Mouse (Mus musculus) induced T-regulatory cell, adult 2 months (primary cell): Measurements from ENCODE around the gene Mptx2.
"Not testable (repeated sequence)": the region's sequence is repeated elsewhere in the genome, so short reads cannot be mapped to it uniquely, and the experiment has no call there.

Experiments
- DNase-seq: peaks from one replicate; pipeline ENCODE4 v3.0.0-alpha.2; 2012; ENCODE audit warnings: low read depth

Gene Mptx2

GRCm38 (mm10) chr1:173277677-173278076 is at the start of gene Mptx2:
TSS of gene Mptx2 (minus strand) at chr1:173277777.
- no peak for DNase-seq

GRCm38 (mm10) chr1:173326552-173326951 is 49.0 kb upstream of the Mptx2 start:
- no peak for DNase-seq

GRCm38 (mm10) chr1:173325395-173325794 is 47.8 kb upstream of the Mptx2 start:
- DNase-seq = no peak

- DNase-seq = no peak
Measured at GRCm38 (mm10) chr1:173324961-173325360, 47.4 kb upstream of the Mptx2 start.

- peak; percentile 38 for DNase-seq
Measured at GRCm38 (mm10) chr1:173323839-173324585, 46.4 kb upstream of the Mptx2 start.

GRCm38 (mm10) chr1:173322249-173322627 is 44.7 kb upstream of the Mptx2 start:
- no peak for DNase-seq

- no peak for DNase-seq
Measured at GRCm38 (mm10) chr1:173321593-173322248, 44.1 kb upstream of the Mptx2 start.

DNA sequence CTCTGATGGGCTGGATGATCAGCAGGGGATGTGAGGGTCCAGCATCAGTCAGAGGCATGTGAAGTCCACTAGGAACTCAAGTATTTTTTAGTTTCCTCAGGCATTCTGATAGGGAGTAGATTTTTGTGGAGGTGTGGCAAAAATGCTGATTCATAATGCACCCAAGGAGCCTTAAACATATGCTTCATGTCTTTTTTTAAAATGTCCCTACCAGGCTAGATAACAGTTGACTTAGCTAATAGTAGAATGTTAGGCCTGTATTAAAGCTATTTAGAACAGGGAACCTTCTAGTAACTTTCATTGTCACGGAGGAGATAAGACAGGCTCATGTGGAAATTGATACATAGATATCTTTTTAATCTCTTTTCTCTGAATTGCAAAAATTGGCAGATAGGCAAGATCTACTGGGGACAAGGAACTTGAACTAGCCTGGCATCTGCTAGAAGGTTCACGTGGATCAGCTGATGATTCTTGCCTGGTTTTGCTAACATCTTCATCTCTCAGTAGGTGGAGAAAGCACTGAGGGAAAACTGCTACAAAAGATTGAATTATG is 40.4 kb upstream of the Mptx2 start:
- no peak for DNase-seq

DNA sequence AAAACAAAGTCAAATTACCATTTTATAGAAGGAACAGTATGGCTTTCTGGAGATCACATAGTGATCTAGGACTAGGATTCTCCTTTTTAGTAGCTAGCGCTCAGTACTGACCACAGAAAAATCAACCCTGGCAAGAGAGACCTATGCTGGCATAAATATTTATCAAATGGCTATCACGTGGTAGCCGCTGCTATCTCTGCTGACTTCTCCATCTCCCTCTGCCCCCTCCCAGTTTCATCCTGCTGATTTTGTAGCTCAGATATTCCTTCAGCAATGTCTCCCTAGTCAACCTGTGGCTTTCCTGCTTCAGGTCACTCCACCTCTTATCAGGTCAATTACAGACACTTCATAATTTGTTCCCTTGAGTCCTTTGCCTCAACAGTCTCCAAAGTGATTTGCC is 38.1 kb upstream of the Mptx2 start:
- DNase-seq = no peak

DNA sequence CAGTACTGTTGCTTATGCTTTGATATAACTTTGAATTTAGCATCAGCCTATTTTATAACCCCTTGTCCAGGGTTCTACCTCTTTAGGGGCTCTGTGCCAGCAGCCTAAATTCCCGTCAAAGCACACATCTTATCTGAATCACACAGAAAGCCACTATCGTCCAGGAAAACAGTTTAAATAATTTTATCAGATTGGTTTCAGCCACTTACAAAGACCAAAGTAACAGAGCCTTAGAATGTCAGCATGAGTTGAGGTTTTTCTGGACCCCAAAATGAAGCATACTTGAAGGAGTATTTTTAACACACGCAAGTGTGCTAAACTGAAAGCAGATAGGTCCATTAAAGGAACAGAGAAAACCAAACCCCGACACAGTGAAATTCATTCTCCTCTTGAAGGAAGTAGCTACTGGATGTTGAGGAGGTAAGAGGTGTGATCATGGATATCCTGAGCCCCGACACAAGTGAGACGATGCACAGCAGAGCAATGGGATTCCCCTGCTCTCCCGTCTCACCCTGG is 36.0 kb upstream of the Mptx2 start:
- not testable (repeated sequence) for DNase-seq

DNA sequence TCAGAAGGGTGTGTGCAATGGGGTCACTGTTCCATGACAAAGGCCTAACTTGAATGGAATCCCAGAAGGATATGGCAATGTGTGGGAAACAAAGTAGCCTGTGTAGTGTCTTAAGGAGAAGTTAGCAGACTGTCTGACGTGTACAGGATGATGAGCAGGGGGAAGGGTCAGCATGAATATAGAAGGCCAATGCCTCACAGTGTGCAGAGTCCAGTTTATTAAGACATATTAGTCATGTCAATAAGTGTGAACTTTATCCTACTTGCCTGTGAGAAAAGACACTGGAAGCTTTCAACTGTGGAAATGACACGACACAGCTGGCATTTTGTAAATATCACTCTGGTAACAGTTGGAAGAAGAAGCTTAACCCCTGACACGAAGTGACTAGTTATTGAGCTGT is 25.2 kb upstream of the Mptx2 start:
- not testable (repeated sequence) for DNase-seq

- no peak for DNase-seq
Measured at GRCm38 (mm10) chr1:173265701-173266100, 11.9 kb downstream of the Mptx2 start, which contains the start of gene Olfr418. TSS of gene Olfr418 (plus strand) at chr1:173266001.

DNA sequence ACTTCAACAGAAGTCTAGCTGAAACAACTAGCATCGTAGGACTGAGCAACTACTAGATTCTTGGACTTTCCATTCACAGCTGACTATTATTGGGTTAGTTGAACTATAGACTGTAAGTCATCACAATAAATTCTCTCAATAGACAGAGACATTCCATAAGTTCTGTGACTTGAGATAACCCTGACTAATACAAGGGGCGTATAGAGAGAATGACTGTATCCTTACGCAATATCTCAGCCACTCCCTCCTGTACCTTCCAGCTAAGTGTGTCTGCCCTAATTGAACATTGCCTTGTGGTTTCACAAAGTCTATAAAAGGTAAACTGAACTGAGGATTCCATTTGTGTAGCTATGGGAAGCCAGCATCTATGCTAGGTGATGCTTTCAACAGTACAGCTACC is 27.7 kb downstream of the Mptx2 start:
- DNase-seq = no peak

DNA sequence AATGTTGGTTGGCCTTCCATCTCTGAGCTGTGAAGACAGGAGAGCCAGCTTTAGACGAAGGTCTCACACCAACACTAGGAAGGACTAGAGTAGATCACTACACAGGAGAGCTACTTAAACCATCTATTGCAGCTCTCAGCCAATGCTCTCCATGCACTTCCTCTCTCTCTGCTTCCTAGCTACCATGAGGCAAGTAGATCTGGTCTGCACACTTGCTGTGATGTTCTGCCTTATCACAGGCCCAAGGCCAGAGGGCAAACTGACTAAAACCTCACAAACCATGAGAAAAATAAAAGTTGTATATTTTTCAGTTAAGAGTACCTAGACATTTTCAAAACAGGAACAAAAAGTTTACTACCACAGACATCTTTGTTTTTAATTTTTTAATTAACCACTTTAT is 40.6 kb downstream of the Mptx2 start:
- not testable (repeated sequence) for DNase-seq

GRCm38 (mm10) chr1:173227081-173227480 is 50.5 kb downstream of the Mptx2 start, which contains the start of gene Fcer1a:
TSS of gene Fcer1a (minus strand) at chr1:173227214.
- DNase-seq = no peak
